In the genomic region with DNA sequence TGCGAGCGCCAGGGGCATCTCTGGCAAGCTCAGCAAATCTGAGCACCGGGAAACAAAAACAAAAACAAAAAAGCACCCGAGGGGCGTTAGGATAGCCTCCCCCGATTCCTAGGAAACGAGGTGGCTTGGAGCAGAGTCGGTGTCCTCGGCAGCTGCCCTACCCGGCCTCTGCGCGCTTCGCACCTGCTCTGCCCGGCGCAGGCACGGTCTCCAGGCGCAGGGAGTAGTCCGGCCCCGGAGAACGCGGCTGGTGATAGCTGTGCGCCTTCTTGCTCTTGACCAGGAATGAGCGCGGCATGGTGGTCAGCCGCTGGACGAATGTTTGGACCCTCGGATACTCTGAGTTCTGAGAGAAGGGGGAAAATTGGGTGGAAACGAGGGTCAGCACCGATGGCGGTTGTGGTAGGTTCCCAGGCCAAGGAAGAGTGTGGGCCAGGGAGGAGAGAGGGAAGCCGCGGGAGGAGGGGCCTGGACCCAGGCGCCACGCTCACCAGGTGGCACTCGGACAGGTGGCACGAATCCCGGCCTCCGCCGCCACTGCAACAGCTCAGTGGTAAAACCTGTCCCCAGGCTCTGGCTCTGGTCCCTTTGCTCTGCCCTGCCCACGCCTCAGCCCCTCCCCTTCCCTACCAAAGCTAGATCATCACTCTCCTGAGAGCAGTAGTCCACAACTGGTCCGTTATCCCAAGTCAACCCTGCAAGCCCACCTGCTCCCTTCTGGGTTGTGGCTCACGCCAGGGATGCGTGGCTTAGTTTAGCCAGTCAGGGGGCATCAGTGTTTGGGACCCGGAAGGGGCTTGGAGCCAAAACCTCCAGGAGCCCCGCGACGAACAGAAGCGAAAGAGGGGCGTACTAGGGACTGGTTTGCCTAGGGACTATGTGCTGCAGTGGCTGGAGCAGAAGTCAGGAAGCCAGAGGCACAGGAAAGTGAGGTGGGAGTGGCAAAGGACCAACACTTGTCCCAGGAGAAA, we compare ENCODE assay signal across 8 mouse cellular contexts. TPM values are rescaled to one million over a fixed set of nuclear protein-coding genes. Genes with fewer than 3 reads are reported as not detected.
DNase-seq lines count a peak whose midpoint lies in the region; ATAC-seq and TF ChIP-seq lines count a peak whose summit lies in the region.

No protein-coding gene starts in this region.

- H3K9me3 ChIP-seq in embryonic facial prominence, embryonic 10.5 days, result no peaks in the 10 kb centered on the region
- no peaks in the 10 kb centered on the region for H3K9me3 ChIP-seq in hindbrain, embryonic 12.5 days (replicated peaks)
- H3K9me3 ChIP-seq in liver, embryonic 14.5 days (ENCODE audit: control insufficient read depth, low read length), result no peaks in the 10 kb centered on the region
- no peaks in the 10 kb centered on the region for H3K9me3 ChIP-seq in neural tube, embryonic 12.5 days

- TF ChIP-seq POLR2A in spleen, adult 2 months (IDR thresholded peaks at IDR 0.05; ENCODE audit: low read depth, low read length), result no peak

- H3K36me3 ChIP-seq in spleen, adult 2 months (ENCODE audit: control insufficient read depth, insufficient read depth, low read length), result no peaks in the 10 kb centered on the region
- no peaks in the 10 kb centered on the region for H3K36me3 ChIP-seq in embryonic facial prominence, embryonic 10.5 days (replicated peaks)
- H3K36me3 ChIP-seq in hindbrain, embryonic 12.5 days, result no peaks in the 10 kb centered on the region
- no peaks in the 10 kb centered on the region for H3K36me3 ChIP-seq in liver, embryonic 14.5 days (replicated peaks; ENCODE audit: control insufficient read depth, insufficient read depth, low read depth)
- no peaks in the 10 kb centered on the region for H3K36me3 ChIP-seq in neural tube, embryonic 12.5 days

- ATAC-seq in hindbrain, embryonic 12.5 days (ENCODE audit: low FRiP score), result no peak; the same call in 1 of the 2 replicates
- no peak; the same call in 1 of the 2 replicates for ATAC-seq in liver, embryonic 14.5 days (ENCODE audit: insufficient read depth)
- no peak for ATAC-seq in neural tube, embryonic 12.5 days (ENCODE audit: low FRiP score, low read depth)
- ATAC-seq in erythroblast, adult 5-6 weeks (replicated peaks; ENCODE audit: low FRiP score, poor library complexity, severe bottlenecking), result no peak

- no peak for TF ChIP-seq CTCF in spleen, adult 2 months (IDR thresholded peaks at IDR 0.05; ENCODE audit: extremely low read depth, insufficient read depth, insufficient read length, insufficient replicate concordance)
- TF ChIP-seq CTCF in liver, embryonic 14.5 days (IDR thresholded peaks at IDR 0.05; ENCODE audit: low read depth), result no peak

- peaks cover 13% of the 10 kb centered on the region for H3K4me1 ChIP-seq in spleen, adult 2 months (ENCODE audit: control insufficient read depth, insufficient read depth, insufficient read length)
- peaks cover 56% of the 10 kb centered on the region for H3K4me1 ChIP-seq in embryonic facial prominence, embryonic 10.5 days
- H3K4me1 ChIP-seq in hindbrain, embryonic 12.5 days, result peaks cover 40% of the 10 kb centered on the region
- H3K4me1 ChIP-seq in liver, embryonic 14.5 days (replicated peaks; ENCODE audit: control insufficient read depth in 2 of 2, insufficient read depth in 2 of 2, low read length in 1 of 2), result no peaks in the 10 kb centered on the region
- H3K4me1 ChIP-seq in neural tube, embryonic 12.5 days, result peaks cover 45% of the 10 kb centered on the region

- no peaks in the 10 kb centered on the region for H3K27me3 ChIP-seq in spleen, adult 2 months (ENCODE audit: control insufficient read depth, insufficient read depth, low read length)
- H3K27me3 ChIP-seq in embryonic facial prominence, embryonic 10.5 days (replicated peaks; ENCODE audit: low read depth, poor library complexity, severe bottlenecking), result peaks cover 100% of the 10 kb centered on the region
- H3K27me3 ChIP-seq in hindbrain, embryonic 12.5 days, result peaks cover 99% of the 10 kb centered on the region
- peaks cover 99% of the 10 kb centered on the region for H3K27me3 ChIP-seq in liver, embryonic 14.5 days (ENCODE audit: control insufficient read depth, insufficient read depth, low read length)
- H3K27me3 ChIP-seq in neural tube, embryonic 12.5 days (replicated peaks), result peaks cover 98% of the 10 kb centered on the region

- peak overlapping the region; percentile 69 for H3K4me3 ChIP-seq in spleen, adult 2 months (ENCODE audit: extremely low read depth, insufficient read depth, insufficient read length)
- peak overlapping the region; percentile 42 for H3K4me3 ChIP-seq in embryonic facial prominence, embryonic 10.5 days
- H3K4me3 ChIP-seq in hindbrain, embryonic 12.5 days, result peak overlapping the region; percentile 15
- H3K4me3 ChIP-seq in liver, embryonic 14.5 days (ENCODE audit: insufficient read depth in 1 of 2, low read depth in 2 of 2, low read length in 2 of 2), result peak overlapping the region in 1 of 2 experiments; percentile 29; a peak in 2 of 4 replicates
- no peak overlapping the region; the same call in 1 of the 2 replicates for H3K4me3 ChIP-seq in neural tube, embryonic 12.5 days

- WGBS in spleen, adult 2 months, result 2% methylated on average over 49 of the region's 49 CpGs
- under 1% methylated on average over 49 of the region's 49 CpGs for WGBS in embryonic facial prominence, embryonic 10.5 days
- 1% methylated on average over 48 of the region's 49 CpGs for WGBS in hindbrain, embryonic 12.5 days
- 1% methylated on average over 49 of the region's 49 CpGs for whole genome bisulfite sequencing in liver, embryonic 14.5 days (ENCODE audit: insufficient replicate concordance)
- under 1% methylated on average over 49 of the region's 49 CpGs for WGBS in neural tube, embryonic 12.5 days

- peak overlapping the region; percentile 33 for H3K4me2 ChIP-seq in hindbrain, embryonic 12.5 days (replicated peaks)
- H3K4me2 ChIP-seq in liver, embryonic 14.5 days (ENCODE audit: low read depth), result peak overlapping the region; percentile 40
- H3K4me2 ChIP-seq in neural tube, embryonic 12.5 days (replicated peaks), result peak overlapping the region; percentile 45

- DNase-seq in spleen, adult 2 months (ENCODE audit: low read depth in 1 of 2, low spot score in 2 of 2), result peak in 1 of 2 experiments; percentile 29
- DNase-seq in spleen, adult 12 weeks (ENCODE audit: low spot score), result no peak
- peak; percentile 62 for DNase-seq in embryonic facial prominence, embryonic 10.5 days (ENCODE audit: low spot score)
- DNase-seq in liver, embryonic 14.5 days (ENCODE audit: low read depth in 3 of 3, low spot score in 3 of 3), result no peak
- no peak for DNase-seq in left cerebral cortex, adult 9 months (ENCODE audit: low spot score in 2 of 2)

- no peak for TF ChIP-seq EP300 in liver, embryonic 14.5 days (IDR thresholded peaks at IDR 0.05; ENCODE audit: low read depth)

- no peak overlapping the region for H3K9ac ChIP-seq in hindbrain, embryonic 12.5 days
- no peak overlapping the region for H3K9ac ChIP-seq in liver, embryonic 14.5 days (replicated peaks)
- no peak overlapping the region for H3K9ac ChIP-seq in neural tube, embryonic 12.5 days

- H3K27ac ChIP-seq in spleen, adult 2 months (ENCODE audit: insufficient read depth, low read length), result peak overlapping the region; percentile 31; the same call in 1 of the 2 replicates
- no peak overlapping the region for H3K27ac ChIP-seq in embryonic facial prominence, embryonic 10.5 days (replicated peaks)
- no peak overlapping the region for H3K27ac ChIP-seq in hindbrain, embryonic 12.5 days
- no peak overlapping the region for H3K27ac ChIP-seq in liver, embryonic 14.5 days
- no peak overlapping the region for H3K27ac ChIP-seq in neural tube, embryonic 12.5 days

RNA-seq across cellular contexts. Expression of gene Gfi1, which starts 2.0 kb away (rescaled TPM):
- 10.6 and 18.3 TPM in 2 replicates for polyA plus RNA-seq in spleen, adult 2 months (2012; rRNA removed)
- 0.05 TPM in 1 of 2 replicates, not detected in the other for polyA plus RNA-seq in embryonic facial prominence, embryonic 10.5 days (2016; fragmentation: Nextera tagmentation; extraction: Ambion mirVana)
- polyA plus RNA-seq in hindbrain, embryonic 12.5 days (2016; fragmentation: Nextera tagmentation; extraction: Ambion mirVana), result 0.23 TPM in 1 of 2 replicates, not detected in the other
- polyA plus RNA-seq in liver, embryonic 14.5 days (2012; rRNA removed), result 2.2 and 3.0 TPM in 2 replicates
- polyA plus RNA-seq in liver, embryonic 14.5 days (2014; fragmentation: Nextera tagmentation; extraction: Ambion mirVana), result 1.1 and 1.7 TPM in 2 replicates
- not detected in 2 replicates for polyA plus RNA-seq in neural tube, embryonic 12.5 days (2016; fragmentation: Nextera tagmentation; extraction: Ambion mirVana)
- total RNA-seq in erythroblast, adult 5-6 weeks (2015; ENCODE audit: low replicate concordance), result 6.1 and 14.6 TPM in 2 replicates
- 13.2 and 13.4 TPM in 2 replicates for total RNA-seq in erythroblast, adult 5-6 weeks (2017; ENCODE audit: low replicate concordance)
